Mouse (Mus musculus) embryonic facial prominence, embryonic 11.5 days (tissue): ENCODE measurements at regions not wholly inside any gene's neighbourhood (a gene's known extent, or its start where the extent isn't known, plus 50 kb on each side); places are given as distances from the start of the nearest gene placed in this dataset.

ENCODE experiments used
- ATAC-seq: fragments of 200-750 bp; cut with Nextera tagmentation; replicated peaks from 2 replicates; pipeline ENCODE4 v1.8.0; 2017; ENCODE audit warnings: low read depth; ENCODE audit not compliant: insufficient number of reproducible peaks, low FRiP score, low TSS enrichment
- DNase-seq: peaks from one replicate; pipeline ENCODE4 v3.0.0-alpha.2; 2015; ENCODE audit warnings: low spot score
- H3K27ac ChIP-seq: fragments of 300-500 bp; sonication (generic); replicated peaks from 2 replicates; pipeline ENCODE4 v1.5.1; 2014; ENCODE audit warnings: mild to moderate bottlenecking, low read depth, low read length, control low read depth
- H3K27me3 ChIP-seq: fragments of 300-500 bp; sonication (generic); 2 replicates; pipeline ENCODE4 v1.6.1; 2014; ENCODE audit warnings: mild to moderate bottlenecking, low read length, moderate library complexity, mixed read lengths; ENCODE audit not compliant: control insufficient read depth, insufficient read depth
- H3K36me3 ChIP-seq: fragments of 300-500 bp; sonication (generic); replicated peaks from 2 replicates; pipeline ENCODE4 v1.6.1; 2014; ENCODE audit warnings: low read depth, mild to moderate bottlenecking, low read length, moderate library complexity, mixed read lengths; ENCODE audit not compliant: control insufficient read depth, insufficient read depth
- H3K4me1 ChIP-seq: fragments of 300-500 bp; sonication (generic); 2 replicates; pipeline ENCODE4 v1.6.1; 2014; ENCODE audit warnings: low read length, mixed read lengths; ENCODE audit not compliant: control insufficient read depth, insufficient read depth
- H3K4me2 ChIP-seq: fragments of 300-500 bp; sonication (generic); 2 replicates; pipeline ENCODE4 v1.6.1; 2014; ENCODE audit warnings: low read depth, mild to moderate bottlenecking, control low read depth, low read length, moderate library complexity
- H3K4me3 ChIP-seq: fragments of 300-500 bp; sonication (generic); 2 replicates; pipeline ENCODE4 v1.5.1; 2014; ENCODE audit warnings: low read depth, low read length, control low read depth
- H3K9ac ChIP-seq: fragments of 300-500 bp; sonication (generic); replicated peaks from 2 replicates; pipeline ENCODE4 v1.6.1; 2014; ENCODE audit warnings: mild to moderate bottlenecking, control low read depth, low read length
- H3K9me3 ChIP-seq: fragments of 300-500 bp; sonication (generic); replicated peaks from 2 replicates; pipeline ENCODE4 v1.6.1; 2016; ENCODE audit warnings: mild to moderate bottlenecking, low read length, inconsistent platforms, mixed read lengths; ENCODE audit not compliant: control insufficient read depth
- WGBS: fragments of 180-500 bp; shearing (Covaris S2); extraction: QIAGEN DNeasy Blood & Tissue Kit; methylation state at CpG from one replicate; pipeline ENCODE4 v1.1.7; 2014; 5-methylcytosine and 5-hydroxymethylcytosine counted together

DNA sequence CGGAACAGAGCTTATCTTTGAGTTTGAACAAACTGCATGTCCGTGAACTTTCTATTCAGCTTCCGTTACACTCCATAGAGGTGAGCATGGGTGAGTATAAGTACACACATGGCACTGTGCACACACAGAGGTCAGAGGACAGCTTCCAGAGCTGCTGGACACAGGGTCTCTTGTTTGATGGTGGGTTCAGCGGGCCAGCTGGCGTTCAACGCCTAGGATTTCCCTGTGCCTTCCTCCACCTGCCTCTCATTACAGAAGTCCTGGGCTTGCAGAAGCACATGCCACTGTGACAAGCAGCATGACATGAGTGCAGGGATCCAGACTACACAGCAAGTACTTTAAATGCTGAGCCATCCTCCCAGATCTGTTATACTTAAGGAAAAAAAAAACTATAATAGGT, 101.4 kb upstream of the Esrrg start:
- Histone ChIP-seq H3K9ac (no peak overlapping the region), H3K27me3 (no peaks in the 10 kb centered on the region), H3K9me3 (no peaks in the 10 kb centered on the region), H3K4me1 (no peaks in the 10 kb centered on the region), H3K27ac (no peak overlapping the region), H3K4me2 (no peak overlapping the region), H3K4me3 (no peak overlapping the region), H3K36me3 (no peaks in the 10 kb centered on the region)
- 57% methylated on average over 6 of the region's 6 CpGs for WGBS
- no peak for ATAC-seq
- peak; percentile 12 for DNase-seq

DNA sequence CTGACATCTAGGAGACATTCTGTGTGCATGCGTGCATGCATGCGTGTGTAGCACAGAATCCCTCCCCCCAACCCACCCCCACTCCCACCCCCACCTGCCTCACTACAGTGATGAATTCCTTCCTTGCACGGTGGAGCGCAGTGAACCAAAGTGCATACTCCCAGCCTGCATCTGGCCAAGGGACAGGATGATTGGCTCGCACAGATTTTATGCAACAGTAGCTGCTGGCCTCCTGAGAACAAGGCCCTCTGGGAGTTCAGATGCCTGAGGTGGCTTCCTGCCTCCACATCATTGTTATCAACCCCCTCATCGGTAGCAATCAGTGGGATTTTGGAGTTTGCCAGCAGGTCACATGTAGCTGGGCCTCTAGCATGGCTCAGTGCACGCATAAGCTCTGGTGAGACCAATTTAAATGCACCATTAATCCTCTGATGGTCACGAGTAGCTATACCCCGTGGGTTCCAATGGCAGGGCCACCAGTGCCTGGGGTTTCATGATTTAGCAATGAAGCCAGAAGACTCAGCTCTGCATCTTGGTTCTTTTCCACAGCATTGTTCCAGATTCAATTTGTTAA, 77.2 kb upstream of the Esrrg start:
- whole genome bisulfite sequencing: 91% methylated on average over 9 of the region's 9 CpGs
- Histone ChIP-seq H3K27ac (no peak overlapping the region), H3K9ac (no peak overlapping the region), H3K9me3 (no peaks in the 10 kb centered on the region), H3K27me3 (no peaks in the 10 kb centered on the region), H3K4me2 (no peak overlapping the region), H3K4me3 (no peak overlapping the region), H3K36me3 (no peaks in the 10 kb centered on the region), H3K4me1 (no peaks in the 10 kb centered on the region)
- no peak for DNase-seq
- no peak for ATAC-seq

DNA sequence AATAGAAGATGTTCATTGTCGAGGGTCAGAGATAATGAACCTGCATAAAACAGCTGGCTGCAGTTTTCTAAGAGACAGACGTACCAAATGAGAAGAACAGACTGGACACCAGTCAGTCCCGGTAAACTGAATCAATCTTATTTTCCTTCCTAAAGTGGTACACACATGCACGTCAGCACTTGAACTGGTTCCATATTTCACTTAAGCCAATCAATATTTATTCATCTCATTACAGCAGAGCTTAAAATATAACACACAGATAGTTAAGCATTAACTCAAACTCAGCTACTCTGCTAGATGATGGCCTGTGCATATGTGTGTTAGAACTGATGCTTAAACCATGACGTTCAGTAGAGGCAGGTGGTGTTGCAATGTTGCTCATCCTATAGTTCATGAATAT, 72.3 kb upstream of the Esrrg start:
- no peak for DNase-seq
- H3K27me3 ChIP-seq: no peaks in the 10 kb centered on the region
- 82% methylated on average over 5 of the region's 5 CpGs for WGBS
- no peak overlapping the region for H3K9ac ChIP-seq
- no peak overlapping the region for H3K27ac ChIP-seq
- no peak overlapping the region for H3K4me3 ChIP-seq
- H3K4me2 ChIP-seq: no peak overlapping the region
- no peaks in the 10 kb centered on the region for H3K4me1 ChIP-seq
- H3K9me3 ChIP-seq: no peaks in the 10 kb centered on the region
- H3K36me3 ChIP-seq: no peaks in the 10 kb centered on the region
- no peak for ATAC-seq

DNA sequence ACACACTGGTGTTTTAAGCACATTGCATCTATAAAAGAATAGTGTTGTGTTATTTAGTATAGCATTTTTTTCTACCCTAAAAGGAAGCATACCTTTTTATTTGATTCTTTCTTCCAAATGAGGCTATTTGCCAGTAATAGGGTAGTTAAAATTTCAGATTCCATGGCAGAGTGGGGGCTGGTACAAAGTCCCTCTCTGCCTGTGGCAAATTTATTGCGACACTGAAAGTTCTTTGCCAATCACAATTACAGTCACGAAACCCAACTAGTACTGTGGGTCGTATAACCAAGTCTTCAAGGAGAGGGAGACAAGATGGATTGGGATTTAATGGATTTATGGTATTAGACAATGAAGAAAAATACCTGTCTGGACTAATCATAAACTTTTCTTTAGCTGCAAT, 51.9 kb upstream of the Esrrg start:
- Histone ChIP-seq H3K27me3 (no peaks in the 10 kb centered on the region), H3K4me3 (no peak overlapping the region), H3K4me1 (no peaks in the 10 kb centered on the region), H3K4me2 (no peak overlapping the region), H3K36me3 (no peaks in the 10 kb centered on the region), H3K27ac (no peak overlapping the region), H3K9ac (no peak overlapping the region), H3K9me3 (no peaks in the 10 kb centered on the region)
- WGBS: 80% methylated on average over 3 of the region's 3 CpGs
- ATAC-seq (no peak), DNase-seq (no peak)
